Comparison of ENCODE assay signal across 17 mouse cellular contexts in genomic region chr3:99644910-99645309, GRCm38 (mm10).
"Had no signal": no experiment of that assay in that cellular context is flagged by ENCODE, and none has a peak within 500 bp of the region (broad histone marks: within the 10 kb centered on the region; RNA-seq: fewer than 3 reads in every experiment).

No protein-coding gene starts in this region.

- H3K4me3 ChIP-seq: lung, embryonic 15.5 days; megakaryocyte, embryonic 14.5 days; midbrain, embryonic 13.5 days; midbrain, embryonic 15.5 days; neural tube, embryonic 12.5 days; stomach, embryonic 15.5 days had no signal

- H3K27ac ChIP-seq: lung, embryonic 15.5 days; macrophage; midbrain, embryonic 13.5 days; midbrain, embryonic 15.5 days; neural tube, embryonic 12.5 days; stomach, embryonic 15.5 days; stomach, postnatal 0 days had no signal

- H3K36me3 ChIP-seq: lung, embryonic 15.5 days; midbrain, embryonic 13.5 days; midbrain, embryonic 15.5 days; neural tube, embryonic 12.5 days; stomach, embryonic 15.5 days had no signal

- H3K9me3 ChIP-seq: lung, embryonic 15.5 days; midbrain, embryonic 13.5 days; midbrain, embryonic 15.5 days; neural tube, embryonic 12.5 days; stomach, embryonic 15.5 days had no signal

- H3K27me3 ChIP-seq: lung, embryonic 15.5 days; megakaryocyte, embryonic 14.5 days; midbrain, embryonic 13.5 days; midbrain, embryonic 15.5 days; neural tube, embryonic 12.5 days; stomach, embryonic 15.5 days had no signal

- H3K4me2 ChIP-seq: lung, embryonic 15.5 days; midbrain, embryonic 11.5 days; midbrain, embryonic 13.5 days; midbrain, embryonic 15.5 days; neural tube, embryonic 12.5 days; stomach, embryonic 15.5 days had no signal

- H3K4me1 ChIP-seq: lung, embryonic 15.5 days; megakaryocyte, embryonic 14.5 days; midbrain, embryonic 13.5 days; midbrain, embryonic 15.5 days; neural tube, embryonic 12.5 days; stomach, embryonic 15.5 days had no signal

- ATAC-seq: lung, postnatal 0 days; midbrain, embryonic 13.5 days; midbrain, embryonic 15.5 days had no signal

- DNase-seq: lung, adult 2 months; lung, postnatal 14 days; lung, postnatal 36 days; right cerebral cortex, postnatal 14 days; thymus, adult 2 months; thymus, postnatal 25 days; thymus, postnatal 4 days had no signal

- H3K9ac ChIP-seq: lung, embryonic 15.5 days; midbrain, embryonic 13.5 days; midbrain, embryonic 15.5 days; neural tube, embryonic 12.5 days; stomach, embryonic 15.5 days had no signal
